Mouse (Mus musculus) NIH3T3 (cell line): Measurements from ENCODE around the gene 4930469K13Rik.

Experiments
- DNase-seq: peaks from one replicate; pipeline ENCODE4 v3.0.0-alpha.2; 2012; ENCODE audit warnings: low read depth

4930469K13Rik gene

GRCm38 (mm10) chr11:33986525-33986924 lies 111.8 kb downstream of the 4930469K13Rik start:
- DNase-seq: no peak

DNA sequence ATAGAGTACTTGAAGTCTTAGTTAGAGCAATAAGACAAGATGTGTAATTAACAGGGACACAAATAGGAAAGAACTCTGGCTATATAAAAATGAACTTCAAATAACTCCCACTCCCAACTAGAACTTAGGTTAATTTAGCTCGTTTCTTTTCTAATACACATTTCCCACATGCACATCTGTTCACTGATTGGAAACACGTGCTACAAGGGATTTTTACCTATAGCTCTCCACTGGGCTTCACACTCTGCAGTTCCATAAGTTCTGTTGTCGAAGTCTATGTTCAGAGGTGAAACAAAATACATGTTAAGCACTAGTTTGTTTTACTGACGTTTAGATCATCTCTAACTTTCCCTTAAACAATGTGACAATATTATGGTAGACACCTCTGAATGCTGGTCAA lies 118.2 kb downstream of the 4930469K13Rik start:
- no peak for DNase-seq

- DNase-seq: no peak
These were observed 123.2 kb downstream of the 4930469K13Rik start for GRCm38 (mm10) chr11:33975121-33975520.

DNA sequence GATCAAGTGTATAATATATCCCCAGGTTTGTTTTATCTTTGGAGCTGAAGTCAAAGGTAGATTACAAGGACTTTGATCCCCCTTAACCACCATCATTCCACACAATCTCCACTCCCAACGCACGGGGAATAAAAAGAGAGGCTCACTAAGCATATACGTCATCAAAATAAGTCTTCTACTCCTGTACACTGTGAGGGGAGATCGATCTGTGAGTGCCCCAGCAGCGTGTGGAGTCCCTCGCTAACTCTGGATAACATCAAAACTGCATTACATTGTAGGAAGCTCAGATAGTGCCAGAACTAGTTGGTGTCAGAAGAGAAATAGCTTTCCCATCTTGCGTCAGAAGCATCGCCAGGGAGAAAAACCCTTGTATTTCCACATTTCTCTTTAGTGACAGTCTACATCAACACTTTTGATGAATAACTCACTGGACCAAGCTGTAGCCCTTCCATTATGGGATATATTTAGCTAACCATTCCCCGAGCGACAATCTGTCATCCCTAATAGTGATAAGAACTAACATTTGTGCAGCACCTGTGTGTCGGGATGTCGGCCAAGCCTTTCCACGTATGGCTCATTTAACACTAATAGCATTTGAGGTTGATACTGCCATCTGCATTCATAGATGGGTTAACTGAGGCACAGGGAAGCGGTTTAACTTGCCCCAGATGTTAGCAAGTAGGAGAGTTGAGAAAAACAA lies 123.9 kb downstream of the 4930469K13Rik start:
- DNase-seq: no peak

DNA sequence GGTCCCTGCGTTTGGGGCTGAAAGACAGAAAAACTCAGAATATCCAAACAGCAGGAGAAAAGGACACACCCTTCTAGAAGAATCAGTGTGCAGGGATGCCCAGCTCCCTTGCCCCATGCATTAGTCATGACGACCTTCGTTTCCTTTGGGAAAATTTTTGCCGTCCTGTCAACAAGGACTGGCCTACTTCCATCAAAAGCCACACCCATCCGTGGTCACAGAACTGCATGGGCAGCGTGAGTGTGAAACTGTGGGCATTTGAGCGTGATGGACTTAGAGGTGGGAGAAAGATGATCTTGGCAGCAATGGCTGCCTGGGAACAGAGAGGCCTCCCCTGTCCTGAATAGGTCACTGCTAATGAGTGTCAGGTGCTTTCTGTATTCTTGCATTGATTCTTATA lies 126.2 kb downstream of the 4930469K13Rik start:
- DNase-seq: no peak

GRCm38 (mm10) chr11:33969199-33969598 lies 129.2 kb downstream of the 4930469K13Rik start:
- DNase-seq: no peak

- no peak for DNase-seq
These were observed 130.6 kb downstream of the 4930469K13Rik start for GRCm38 (mm10) chr11:33967708-33968107.

- no peak for DNase-seq
These were observed 133.0 kb downstream of the 4930469K13Rik start for GRCm38 (mm10) chr11:33965380-33965779.

- DNase-seq: no peak
These were observed 135.5 kb downstream of the 4930469K13Rik start, which contains the start of gene Kcnmb1 for GRCm38 (mm10) chr11:33962688-33963407. Gene Kcnmb1, plus strand, starts transcription at chr11:33963013.

DNA sequence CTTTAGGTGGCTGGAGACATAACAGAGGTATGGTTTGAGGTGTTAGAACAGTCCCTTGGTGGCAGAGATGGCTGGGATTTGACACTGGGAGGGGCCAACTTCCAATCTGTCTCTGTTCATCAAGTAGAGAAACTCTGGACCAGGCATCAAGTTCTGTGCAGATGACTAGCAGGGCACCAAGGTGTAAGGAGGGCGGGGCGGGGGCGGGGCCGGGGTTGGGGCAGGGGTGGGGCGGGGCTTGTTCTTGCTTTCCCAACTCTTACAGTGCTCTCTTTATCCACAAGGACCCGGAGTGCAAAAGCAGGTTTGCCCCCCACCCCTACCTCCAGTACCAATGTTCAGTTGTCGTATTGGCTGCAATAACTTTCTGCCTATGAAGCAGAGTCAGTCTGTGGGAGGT lies 136.2 kb downstream of the 4930469K13Rik start:
- DNase-seq: no peak

- peak; percentile 39 for DNase-seq
These were observed 139.6 kb downstream of the 4930469K13Rik start for GRCm38 (mm10) chr11:33958713-33959112.

GRCm38 (mm10) chr11:33957595-33957994 lies 140.8 kb downstream of the 4930469K13Rik start:
- no peak for DNase-seq

GRCm38 (mm10) chr11:33956623-33957022 lies 141.7 kb downstream of the 4930469K13Rik start:
- DNase-seq: no peak

DNA sequence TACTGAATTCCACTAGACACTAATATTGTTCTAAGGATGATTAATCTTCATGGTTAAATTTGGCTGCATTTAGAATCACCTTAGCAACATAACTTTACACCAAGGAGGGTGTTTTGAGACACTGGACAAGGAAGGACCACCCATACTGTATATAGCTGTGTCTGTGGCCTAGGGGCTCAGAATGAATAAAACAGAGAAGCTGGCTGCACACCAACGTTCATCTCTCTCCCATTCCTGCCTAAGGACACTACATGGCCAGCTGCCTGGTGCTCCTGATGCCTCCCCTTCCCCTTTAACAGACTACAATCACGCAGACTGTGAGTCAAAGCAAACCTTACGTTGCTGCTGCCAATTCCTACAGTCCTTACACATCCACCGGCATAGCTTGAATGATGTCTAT lies 142.4 kb downstream of the 4930469K13Rik start:
- no peak for DNase-seq

GRCm38 (mm10) chr11:33951684-33952625 lies 146.4 kb downstream of the 4930469K13Rik start:
- no peak for DNase-seq

GRCm38 (mm10) chr11:33951155-33951554 lies 147.2 kb downstream of the 4930469K13Rik start:
- DNase-seq: no peak

DNA sequence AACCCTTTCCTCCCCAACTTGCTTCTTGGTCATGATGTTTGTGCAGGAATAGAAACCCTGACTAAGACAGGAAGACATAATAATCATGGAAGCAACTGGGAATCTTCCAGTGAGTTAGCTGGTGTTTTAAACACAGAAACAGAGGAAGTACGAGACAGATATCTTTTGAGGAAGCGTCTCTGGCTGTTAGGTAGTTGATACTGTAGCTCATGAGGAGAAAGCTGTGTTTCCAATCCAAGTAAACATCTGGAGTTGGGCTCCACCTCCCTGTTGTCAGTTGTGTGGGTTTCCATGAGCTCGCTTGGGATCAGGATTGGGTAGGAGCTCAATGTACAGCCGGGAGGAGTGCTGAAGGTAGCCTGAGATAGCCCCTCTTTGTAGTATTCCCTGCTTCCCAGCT lies 151.9 kb downstream of the 4930469K13Rik start:
- no peak for DNase-seq

GRCm38 (mm10) chr11:33944786-33945328 lies 153.5 kb downstream of the 4930469K13Rik start:
- no peak for DNase-seq

- no peak for DNase-seq
These were observed 154.1 kb downstream of the 4930469K13Rik start for GRCm38 (mm10) chr11:33944067-33944785.

GRCm38 (mm10) chr11:33943565-33943964 lies 154.8 kb downstream of the 4930469K13Rik start:
- DNase-seq: no peak

DNA sequence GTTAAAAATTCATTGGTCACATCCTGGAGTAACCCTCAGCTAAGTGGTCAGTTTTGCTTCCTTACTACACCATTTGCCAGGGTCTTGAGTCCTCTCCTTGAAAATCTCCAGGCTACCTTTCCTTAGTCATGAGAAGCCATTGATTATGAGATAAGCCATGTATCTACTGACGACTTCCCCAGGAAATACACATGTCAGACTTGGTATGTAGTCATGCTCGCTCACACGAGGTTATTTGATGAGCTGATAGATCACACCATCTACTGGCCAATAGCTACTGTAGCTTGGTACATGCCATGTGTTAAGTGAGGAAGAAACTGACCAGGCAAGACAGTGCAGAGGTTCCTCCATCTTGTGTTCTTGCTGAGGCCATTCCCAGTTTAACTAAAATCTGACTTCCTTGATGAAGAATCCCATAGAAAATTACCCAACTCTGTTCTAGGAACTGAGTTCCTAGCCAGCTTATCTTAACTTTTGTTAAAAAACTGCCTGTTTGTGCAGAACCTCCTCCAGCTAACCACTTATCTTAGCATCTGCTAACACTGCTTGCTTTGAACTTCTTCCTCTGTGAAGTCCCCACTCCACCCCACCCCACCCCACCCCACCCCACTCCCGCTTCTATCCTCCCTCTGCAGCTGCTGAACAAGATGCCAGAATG lies 158.8 kb downstream of the 4930469K13Rik start:
- no peak for DNase-seq
